Mouse (Mus musculus): ENCODE measurements around the gene Ctrl. TPM values are rescaled to one million over a fixed set of nuclear protein-coding genes. Genes with fewer than 3 reads are reported as not detected.

Ctrl gene
- polyA plus RNA-seq, 1 experiment from 2014 or later, result 5.4 TPM

- Histone ChIP-seq H3K27me3 (replicated peaks) (no peaks in the 10 kb centered on the region), H3K4me3 (no peak within 1 kb of the TSS), H3K9ac (no peak within 1 kb of the TSS; the same call in 1 of the 2 replicates), H3K4me2 (peak within 1 kb of the TSS; percentile 19; the same call in 1 of the 2 replicates), H3K4me1 (peaks cover 6% of the 10 kb centered on the region; the same call in 1 of the 2 replicates), H3K9me3 (no peaks in the 10 kb centered on the region), H3K27ac (peak within 1 kb of the TSS; percentile 36; the same call in 1 of the 2 replicates), H3K36me3 (replicated peaks) (peaks cover 44% of the 10 kb centered on the region)
- 6% methylated on average over 11 of the region's 11 CpGs for WGBS
- ATAC-seq (replicated peaks), result peak; percentile 89
These were observed 40.3 kb downstream of the Ctrl start, which contains the start of gene Nrn1l for GRCm38 (mm10) chr8:105893339-105893738. TSS of gene Nrn1l (plus strand) at chr8:105893567.

GRCm38 (mm10) chr8:105892432-105892831, 41.2 kb downstream of the Ctrl start:
- Histone ChIP-seq H3K4me3 (no peak overlapping the region), H3K9me3 (no peaks in the 10 kb centered on the region), H3K9ac (no peak overlapping the region), H3K27ac (no peak overlapping the region), H3K4me2 (no peak overlapping the region), H3K27me3 (replicated peaks) (no peaks in the 10 kb centered on the region), H3K36me3 (replicated peaks) (peaks cover 50% of the 10 kb centered on the region), H3K4me1 (peaks cover 6% of the 10 kb centered on the region; the same call in 1 of the 2 replicates)
- 89% methylated on average over 6 of the region's 6 CpGs for WGBS
- ATAC-seq (replicated peaks), result no peak

GRCm38 (mm10) chr8:105890870-105891269, 42.8 kb downstream of the Ctrl start:
- H3K27ac ChIP-seq, result no peak overlapping the region
- no peak overlapping the region for H3K4me3 ChIP-seq
- H3K9me3 ChIP-seq, result no peaks in the 10 kb centered on the region
- peaks cover 6% of the 10 kb centered on the region; the same call in 1 of the 2 replicates for H3K4me1 ChIP-seq
- no peak for ATAC-seq (replicated peaks)
- H3K36me3 ChIP-seq (replicated peaks), result peaks cover 64% of the 10 kb centered on the region
- H3K9ac ChIP-seq, result no peak overlapping the region
- no peak overlapping the region for H3K4me2 ChIP-seq
- no peaks in the 10 kb centered on the region for H3K27me3 ChIP-seq (replicated peaks)
- 90% methylated on average over 6 of the region's 6 CpGs for WGBS

DNA sequence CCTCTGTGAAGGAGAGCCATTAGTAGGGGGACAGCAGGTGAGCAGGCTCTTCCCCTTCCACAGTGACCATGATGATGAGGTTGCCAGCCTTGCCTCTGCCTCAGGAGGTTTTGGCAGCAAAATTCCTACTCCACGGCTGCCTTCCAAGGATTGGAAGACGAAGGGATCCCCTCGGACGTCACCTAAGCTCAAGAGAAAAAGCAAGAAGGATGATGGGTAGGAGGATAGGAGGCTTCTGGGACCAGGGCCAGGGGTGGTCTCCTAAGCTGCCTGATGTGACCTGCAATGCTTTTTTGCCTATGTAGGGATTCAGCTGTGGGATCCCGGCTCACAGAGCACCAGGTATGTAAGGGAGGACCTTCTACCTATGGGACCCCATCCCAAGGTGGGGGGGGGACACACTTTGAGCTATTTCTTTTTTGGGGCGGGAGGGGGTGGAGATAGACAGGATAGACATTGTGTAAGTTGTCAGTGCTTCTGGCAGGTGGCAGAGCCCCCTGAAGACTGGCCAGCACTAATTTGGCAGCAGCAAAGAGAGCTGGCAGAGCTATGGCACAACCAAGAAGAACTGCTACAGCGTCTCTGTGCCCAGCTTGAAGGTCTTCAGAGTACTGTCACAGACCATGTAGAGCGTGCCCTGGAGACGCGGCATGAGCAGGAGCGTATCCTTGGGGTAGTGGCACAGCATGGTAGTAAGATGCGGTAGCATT, 43.8 kb downstream of the Ctrl start:
- peaks cover 6% of the 10 kb centered on the region; the same call in 1 of the 2 replicates for H3K4me1 ChIP-seq
- no peak overlapping the region for H3K9ac ChIP-seq
- no peak overlapping the region for H3K4me3 ChIP-seq
- no peak overlapping the region for H3K27ac ChIP-seq
- H3K36me3 ChIP-seq (replicated peaks), result peaks cover 74% of the 10 kb centered on the region
- no peaks in the 10 kb centered on the region for H3K27me3 ChIP-seq (replicated peaks)
- no peaks in the 10 kb centered on the region for H3K9me3 ChIP-seq
- no peak for ATAC-seq (replicated peaks)
- H3K4me2 ChIP-seq, result no peak overlapping the region
- 92% methylated on average over 12 of the region's 12 CpGs for WGBS

Small RNAs within 50 kb of the gene (microRNA-seq; reads per million reads assigned to microRNA genes)
- gene Mir7074, result not detected

Other genes with a start within 250 kb of the Ctrl start
- 24.9 and 25.6 TPM in 2 replicates for gene Carmil2, start 247.6 kb downstream of the Ctrl start, polyA plus RNA-seq (2015; fragmentation: Nextera tagmentation; extraction: Ambion mirVana)
- 104 and 106 TPM in 2 replicates for gene Acd, start 232.8 kb downstream of the Ctrl start, polyA plus RNA-seq (2015; fragmentation: Nextera tagmentation; extraction: Ambion mirVana)
- 51.6 and 51.8 TPM in 2 replicates for gene Pard6a, start 232.7 kb downstream of the Ctrl start, polyA plus RNA-seq (2015; fragmentation: Nextera tagmentation; extraction: Ambion mirVana)
- gene 4933405L10Rik, start 226.2 kb downstream of the Ctrl start, polyA plus RNA-seq (2015; fragmentation: Nextera tagmentation; extraction: Ambion mirVana), result 0.28 and 0.43 TPM in 2 replicates
- gene Enkd1, start 225.7 kb downstream of the Ctrl start, polyA plus RNA-seq (2015; fragmentation: Nextera tagmentation; extraction: Ambion mirVana), result 12.9 and 16.1 TPM in 2 replicates
- gene Gfod2, start 175.2 kb downstream of the Ctrl start, polyA plus RNA-seq (2015; fragmentation: Nextera tagmentation; extraction: Ambion mirVana), result 90.3 and 100 TPM in 2 replicates
- gene Ranbp10, start 106.5 kb downstream of the Ctrl start, polyA plus RNA-seq (2015; fragmentation: Nextera tagmentation; extraction: Ambion mirVana), result 11.8 and 13.6 TPM in 2 replicates
- gene Tsnaxip1, start 106.1 kb downstream of the Ctrl start, polyA plus RNA-seq (2015; fragmentation: Nextera tagmentation; extraction: Ambion mirVana), result 0.64 and 1.0 TPM in 2 replicates
- gene Cenpt, start 80.6 kb downstream of the Ctrl start, polyA plus RNA-seq (2015; fragmentation: Nextera tagmentation; extraction: Ambion mirVana), result 55.2 and 58.7 TPM in 2 replicates
- 56.2 and 58.6 TPM in 2 replicates for gene Thap11, start 78.7 kb downstream of the Ctrl start, polyA plus RNA-seq (2015; fragmentation: Nextera tagmentation; extraction: Ambion mirVana)
- 148 and 152 TPM in 2 replicates for gene Nutf2, start 73.3 kb downstream of the Ctrl start, polyA plus RNA-seq (2015; fragmentation: Nextera tagmentation; extraction: Ambion mirVana)
- 52.9 and 61.9 TPM in 2 replicates for gene Edc4, start 53.0 kb downstream of the Ctrl start, polyA plus RNA-seq (2015; fragmentation: Nextera tagmentation; extraction: Ambion mirVana)
- gene Nrn1l, start 40.3 kb downstream of the Ctrl start, polyA plus RNA-seq (2015; fragmentation: Nextera tagmentation; extraction: Ambion mirVana), result 0.30 TPM in 1 of 2 replicates, not detected in the other
- 11.6 and 13.7 TPM in 2 replicates for gene Pskh1, start 33.4 kb downstream of the Ctrl start, polyA plus RNA-seq (2015; fragmentation: Nextera tagmentation; extraction: Ambion mirVana)
- gene Psmb10, start 4.6 kb upstream of the Ctrl start, polyA plus RNA-seq (2015; fragmentation: Nextera tagmentation; extraction: Ambion mirVana), result 64.3 and 65.3 TPM in 2 replicates
- gene Lcat, start 9.5 kb upstream of the Ctrl start, polyA plus RNA-seq (2015; fragmentation: Nextera tagmentation; extraction: Ambion mirVana), result 1.6 and 2.0 TPM in 2 replicates
- gene Slc12a4, start 32.2 kb upstream of the Ctrl start, polyA plus RNA-seq (2015; fragmentation: Nextera tagmentation; extraction: Ambion mirVana), result 7.5 and 9.1 TPM in 2 replicates
- not detected in 2 replicates for gene Dpep3, start 45.6 kb upstream of the Ctrl start, polyA plus RNA-seq (2015; fragmentation: Nextera tagmentation; extraction: Ambion mirVana)
- 29.0 and 30.8 TPM in 2 replicates for gene Dus2, start 57.5 kb upstream of the Ctrl start, polyA plus RNA-seq (2015; fragmentation: Nextera tagmentation; extraction: Ambion mirVana)
- gene Dpep2nb, start 72.1 kb upstream of the Ctrl start, polyA plus RNA-seq (2015; fragmentation: Nextera tagmentation; extraction: Ambion mirVana), result 0.21 and 0.26 TPM in 2 replicates
- gene Ddx28, start 78.0 kb upstream of the Ctrl start, polyA plus RNA-seq (2015; fragmentation: Nextera tagmentation; extraction: Ambion mirVana), result 22.9 and 23.8 TPM in 2 replicates
- 3.7 and 3.8 TPM in 2 replicates for gene Nfatc3, start 125.0 kb upstream of the Ctrl start, polyA plus RNA-seq (2015; fragmentation: Nextera tagmentation; extraction: Ambion mirVana)
- gene Esrp2, start 203.1 kb upstream of the Ctrl start, polyA plus RNA-seq (2015; fragmentation: Nextera tagmentation; extraction: Ambion mirVana), result 0.37 and 0.38 TPM in 2 replicates
- 23.3 and 24.3 TPM in 2 replicates for gene Pla2g15, start 216.5 kb upstream of the Ctrl start, polyA plus RNA-seq (2015; fragmentation: Nextera tagmentation; extraction: Ambion mirVana)
- 62.7 and 65.0 TPM in 2 replicates for gene Slc7a6, start 235.0 kb upstream of the Ctrl start, polyA plus RNA-seq (2015; fragmentation: Nextera tagmentation; extraction: Ambion mirVana)

Measured in midbrain, embryonic 15.5 days (tissue).